Mouse (Mus musculus) lung, embryonic 15.5 days (tissue): ENCODE measurements around the gene Fam3b. TPM values are rescaled to one million over a fixed set of nuclear protein-coding genes. Genes with fewer than 3 reads are reported as not detected.

ENCODE experiments used
- ATAC-seq: fragments of 200-750 bp; cut with Nextera tagmentation; 2 replicates; pipeline ENCODE4 v1.8.0; 2017; ENCODE audit warnings: moderate number of reproducible peaks, borderline replicate concordance; ENCODE audit not compliant: low FRiP score, low TSS enrichment; ENCODE audit errors: extremely low read depth
- H3K27ac ChIP-seq: fragments of 300-500 bp; sonication (generic); 2 replicates; pipeline ENCODE4 v1.5.1; 2015; ENCODE audit warnings: moderate library complexity, mild to moderate bottlenecking, inconsistent platforms
- H3K27me3 ChIP-seq: fragments of 300-500 bp; sonication (generic); 2 replicates; pipeline ENCODE4 v1.6.1; 2015; ENCODE audit warnings: inconsistent platforms
- H3K36me3 ChIP-seq: fragments of 300-500 bp; sonication (generic); 2 replicates; pipeline ENCODE4 v1.6.1; 2015; ENCODE audit warnings: inconsistent platforms
- H3K4me1 ChIP-seq: fragments of 300-500 bp; sonication (generic); 2 replicates; pipeline ENCODE4 v1.6.1; 2015; ENCODE audit warnings: inconsistent platforms
- H3K4me2 ChIP-seq: fragments of 300-500 bp; sonication (generic); 2 replicates; pipeline ENCODE4 v1.6.1; 2015; ENCODE audit warnings: inconsistent platforms, mild to moderate bottlenecking, moderate library complexity
- H3K4me3 ChIP-seq: fragments of 300-500 bp; sonication (generic); 2 replicates; pipeline ENCODE4 v1.5.1; 2015; ENCODE audit warnings: mild to moderate bottlenecking, inconsistent platforms
- H3K9ac ChIP-seq: fragments of 300-500 bp; sonication (generic); 2 replicates; pipeline ENCODE4 v1.6.1; 2015; ENCODE audit warnings: inconsistent platforms
- H3K9me3 ChIP-seq: fragments of 300-500 bp; sonication (generic); 2 replicates; pipeline ENCODE4 v1.6.1; 2016; ENCODE audit warnings: inconsistent platforms
- WGBS: fragments of 180-500 bp; shearing (Covaris S2); methylation state at CpG from one replicate; pipeline ENCODE4 v1.1.7; 2015; 5-methylcytosine and 5-hydroxymethylcytosine counted together
- polyA plus RNA-seq: library from polyadenylated mRNA; unstranded; fragments of >200 nt; fragmentation: Nextera tagmentation; extraction: Ambion mirVana; gene quantifications from 2 replicates; pipeline ENCODE4 v1.2.1, GENCODE M21; 2015

The Fam3b gene
- polyA plus RNA-seq, 1 experiment from 2014 or later = not detected

DNA sequence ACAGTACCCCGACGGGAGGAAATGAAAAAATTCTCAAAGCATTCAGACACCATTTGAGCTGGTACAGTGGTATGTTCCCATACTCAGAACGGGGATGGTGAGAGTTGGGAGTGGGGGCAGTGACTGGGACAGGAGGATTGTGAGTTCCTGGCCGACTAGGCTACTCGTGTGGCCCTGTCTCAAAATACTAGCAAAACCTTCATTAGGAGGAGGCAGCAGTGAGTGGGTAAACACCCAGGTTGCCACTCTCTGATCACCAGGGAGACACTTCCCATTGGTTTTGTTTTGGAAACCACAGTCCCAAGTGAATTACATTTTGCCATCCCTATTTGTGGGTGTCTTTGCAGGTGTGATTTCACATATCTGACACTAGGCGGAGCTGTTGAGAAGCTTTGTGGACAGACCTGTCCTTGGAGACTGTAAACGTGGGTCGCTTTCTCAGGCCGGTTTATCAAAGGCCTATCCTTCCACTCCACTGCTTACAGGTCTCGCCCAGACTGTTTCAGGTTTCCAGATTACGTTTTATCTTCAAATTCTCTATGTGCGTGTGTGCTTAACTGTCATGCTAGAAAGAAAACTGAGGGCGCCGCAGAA, 70.8 kb downstream of the Fam3b start:
- Histone ChIP-seq H3K4me1 (no peaks in the 10 kb centered on the region), H3K4me3 (no peak overlapping the region), H3K27me3 (no peaks in the 10 kb centered on the region), H3K27ac (no peak overlapping the region), H3K9ac (no peak overlapping the region), H3K4me2 (no peak overlapping the region), H3K36me3 (no peaks in the 10 kb centered on the region), H3K9me3 (no peaks in the 10 kb centered on the region)
- peak; percentile 64; the same call in 1 of the 2 replicates for ATAC-seq
- WGBS = 42% methylated on average over 14 of the region's 14 CpGs

DNA sequence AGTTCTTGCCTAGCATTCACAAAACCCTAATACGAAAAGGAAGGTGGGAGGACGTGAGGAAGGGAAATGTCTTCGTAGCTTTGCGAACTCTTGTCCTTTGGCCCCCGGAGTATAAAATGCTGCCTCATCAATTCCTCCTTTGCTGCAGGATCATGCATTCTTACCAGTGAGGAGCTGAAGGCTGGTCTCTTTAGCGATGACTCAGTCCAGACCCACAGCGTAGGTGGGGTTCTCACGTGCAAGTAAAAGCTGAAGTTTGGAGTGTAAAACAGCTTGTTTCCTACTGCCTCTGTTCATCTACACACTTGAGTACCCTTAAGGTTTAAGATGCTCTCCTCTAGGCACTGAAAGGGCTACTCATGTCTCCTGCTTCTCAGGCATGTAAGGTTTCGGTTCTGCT, 72.6 kb downstream of the Fam3b start:
- no peaks in the 10 kb centered on the region for H3K9me3 ChIP-seq
- no peak overlapping the region for H3K4me3 ChIP-seq
- no peak overlapping the region for H3K27ac ChIP-seq
- H3K27me3 ChIP-seq = no peaks in the 10 kb centered on the region
- H3K4me1 ChIP-seq = no peaks in the 10 kb centered on the region
- no peak for ATAC-seq
- WGBS = 65% methylated on average over 9 of the region's 9 CpGs
- no peak overlapping the region for H3K9ac ChIP-seq
- no peaks in the 10 kb centered on the region for H3K36me3 ChIP-seq
- no peak overlapping the region for H3K4me2 ChIP-seq

- no peaks in the 10 kb centered on the region for H3K9me3 ChIP-seq
- no peak overlapping the region for H3K4me2 ChIP-seq
- no peak overlapping the region for H3K4me3 ChIP-seq
- 58% methylated on average over 3 of the region's 3 CpGs for WGBS
- no peak overlapping the region for H3K9ac ChIP-seq
- H3K27ac ChIP-seq = no peak overlapping the region
- ATAC-seq = no peak
- H3K27me3 ChIP-seq = no peaks in the 10 kb centered on the region
- no peaks in the 10 kb centered on the region for H3K4me1 ChIP-seq
- H3K36me3 ChIP-seq = no peaks in the 10 kb centered on the region
Observed at GRCm38 (mm10) chr16:97438191-97438590, 76.4 kb downstream of the Fam3b start.

DNA sequence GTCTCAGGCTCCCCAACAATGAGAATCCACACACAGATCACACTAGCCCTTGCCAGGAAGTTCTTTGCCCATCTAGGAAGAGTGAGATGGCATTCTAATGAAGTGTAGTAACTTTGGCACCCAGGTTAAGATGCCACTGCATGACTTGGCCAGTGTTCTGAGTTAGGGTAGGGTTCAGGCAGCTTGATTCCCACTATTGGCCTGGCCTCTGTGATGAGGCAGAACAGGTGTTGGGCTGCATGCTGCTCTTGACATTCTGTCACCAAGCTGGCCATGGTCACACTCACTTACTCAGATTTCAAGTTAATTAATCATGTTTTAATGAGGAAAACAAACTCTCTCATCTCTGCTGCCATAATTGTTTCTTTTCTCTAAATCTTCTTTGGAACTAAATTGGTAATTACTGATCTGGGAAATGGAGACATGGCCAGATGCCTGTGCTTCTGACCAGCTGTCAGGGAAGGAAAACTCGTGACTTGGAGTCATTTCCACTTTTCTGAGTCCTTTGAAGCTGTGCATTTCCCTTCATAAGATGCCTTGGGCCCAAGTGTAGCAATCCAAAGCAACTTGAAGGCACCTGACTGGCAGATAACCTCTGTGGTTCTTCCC, 77.1 kb downstream of the Fam3b start:
- Histone ChIP-seq H3K9me3 (no peaks in the 10 kb centered on the region), H3K9ac (no peak overlapping the region), H3K27me3 (no peaks in the 10 kb centered on the region), H3K4me3 (no peak overlapping the region), H3K27ac (no peak overlapping the region), H3K4me2 (no peak overlapping the region), H3K36me3 (no peaks in the 10 kb centered on the region), H3K4me1 (no peaks in the 10 kb centered on the region)
- ATAC-seq = no peak
- WGBS = 6% methylated on average over 1 of the region's 1 CpGs

GRCm38 (mm10) chr16:97434206-97434605, 80.4 kb downstream of the Fam3b start:
- no peak for ATAC-seq
- 43% methylated on average over 2 of the region's 2 CpGs for WGBS
- H3K36me3 ChIP-seq = no peaks in the 10 kb centered on the region

GRCm38 (mm10) chr16:97431328-97431727, 83.3 kb downstream of the Fam3b start:
- H3K4me2 ChIP-seq = no peak overlapping the region
- ATAC-seq = no peak
- no peaks in the 10 kb centered on the region for H3K9me3 ChIP-seq
- H3K27ac ChIP-seq = no peak overlapping the region
- H3K4me1 ChIP-seq = no peaks in the 10 kb centered on the region
- H3K9ac ChIP-seq = no peak overlapping the region
- no peaks in the 10 kb centered on the region for H3K27me3 ChIP-seq
- no peak overlapping the region for H3K4me3 ChIP-seq
- no peaks in the 10 kb centered on the region for H3K36me3 ChIP-seq
- WGBS = 65% methylated on average over 4 of the region's 4 CpGs

More at GRCm38 (mm10) chr16:97434206-97434605, 80.4 kb downstream of the Fam3b start:
- Histone ChIP-seq H3K27me3 (no peaks in the 10 kb centered on the region), H3K9me3 (no peaks in the 10 kb centered on the region), H3K4me3 (no peak overlapping the region), H3K4me2 (no peak overlapping the region), H3K27ac (no peak overlapping the region), H3K9ac (no peak overlapping the region), H3K4me1 (no peaks in the 10 kb centered on the region)

DNA sequence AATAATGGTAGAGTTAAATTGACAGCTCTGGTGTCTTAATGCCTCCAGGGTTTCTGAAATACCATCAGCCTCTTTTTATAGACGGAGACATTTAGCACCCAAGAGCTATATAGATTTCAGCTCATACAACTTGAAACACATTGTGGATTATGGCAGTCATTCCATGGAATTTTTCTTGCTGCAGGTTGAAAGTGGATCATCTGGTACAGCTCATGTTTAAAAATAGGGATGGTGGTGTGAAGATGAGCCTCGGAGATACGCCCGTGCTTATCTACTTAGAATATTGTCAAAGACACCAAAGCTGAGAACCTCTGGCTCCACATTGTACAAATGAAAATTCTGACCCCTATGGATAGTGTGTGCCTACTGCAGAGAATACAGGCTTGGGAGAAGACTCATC, 84.5 kb downstream of the Fam3b start:
- H3K9ac ChIP-seq = no peak overlapping the region
- WGBS = 84% methylated on average over 4 of the region's 4 CpGs
- ATAC-seq = no peak

GRCm38 (mm10) chr16:97428026-97428425, 86.6 kb downstream of the Fam3b start:
- H3K27ac ChIP-seq = no peak overlapping the region
- WGBS = 78% methylated on average over 3 of the region's 3 CpGs
- no peaks in the 10 kb centered on the region for H3K9me3 ChIP-seq
- H3K4me2 ChIP-seq = no peak overlapping the region
- H3K4me3 ChIP-seq = no peak overlapping the region
- H3K9ac ChIP-seq = no peak overlapping the region
- H3K27me3 ChIP-seq = no peaks in the 10 kb centered on the region
- H3K36me3 ChIP-seq = no peaks in the 10 kb centered on the region
- H3K4me1 ChIP-seq = no peaks in the 10 kb centered on the region
- ATAC-seq = no peak

More for the DNA sequence above, 84.5 kb downstream of the Fam3b start:
- no peaks in the 10 kb centered on the region for H3K4me1 ChIP-seq
- no peak overlapping the region for H3K4me2 ChIP-seq
- H3K9me3 ChIP-seq = no peaks in the 10 kb centered on the region
- no peak overlapping the region for H3K4me3 ChIP-seq
- H3K36me3 ChIP-seq = no peaks in the 10 kb centered on the region
- no peak overlapping the region for H3K27ac ChIP-seq
- H3K27me3 ChIP-seq = no peaks in the 10 kb centered on the region

GRCm38 (mm10) chr16:97423627-97424026, 91.0 kb downstream of the Fam3b start:
- H3K4me1 ChIP-seq = no peaks in the 10 kb centered on the region
- no peak for ATAC-seq
- no peak overlapping the region for H3K4me3 ChIP-seq
- WGBS = 43% methylated on average over 1 of the region's 1 CpGs
- H3K9ac ChIP-seq = no peak overlapping the region
- no peaks in the 10 kb centered on the region for H3K27me3 ChIP-seq
- no peaks in the 10 kb centered on the region for H3K36me3 ChIP-seq
- H3K27ac ChIP-seq = no peak overlapping the region
- no peak overlapping the region for H3K4me2 ChIP-seq
- no peaks in the 10 kb centered on the region for H3K9me3 ChIP-seq

DNA sequence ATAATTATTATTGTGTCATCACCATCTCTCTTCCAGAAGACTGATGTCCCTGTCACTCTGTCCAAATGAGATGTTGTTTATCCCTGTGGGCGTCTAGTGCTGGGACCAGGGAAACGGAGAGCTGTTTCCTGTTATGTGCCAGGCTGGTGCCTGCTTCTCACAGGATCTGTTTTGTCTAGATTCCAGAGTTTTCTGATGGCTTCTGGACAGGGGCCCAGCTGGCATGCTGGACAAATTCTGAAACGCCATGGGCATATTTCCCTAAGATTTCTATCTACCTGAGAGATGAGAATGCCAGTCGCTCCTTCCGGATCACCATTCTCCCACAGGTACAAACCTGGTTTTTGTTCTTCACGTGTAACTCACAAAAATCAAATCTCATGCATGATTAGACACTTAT, 92.9 kb downstream of the Fam3b start:
- no peaks in the 10 kb centered on the region for H3K27me3 ChIP-seq
- no peak overlapping the region for H3K4me2 ChIP-seq
- 59% methylated on average over 6 of the region's 6 CpGs for WGBS
- H3K36me3 ChIP-seq = no peaks in the 10 kb centered on the region
- no peak overlapping the region for H3K27ac ChIP-seq
- no peak overlapping the region for H3K4me3 ChIP-seq
- ATAC-seq = no peak
- H3K4me1 ChIP-seq = no peaks in the 10 kb centered on the region
- no peaks in the 10 kb centered on the region for H3K9me3 ChIP-seq
- no peak overlapping the region for H3K9ac ChIP-seq
